In genomic region chr4:114468095-114468429, GRCm38 (mm10) we compare ENCODE assay signal across 16 mouse cellular contexts.
A peak's percentile ranks its signal among the peaks of the same experiment; 100 is the strongest.
DNase-seq lines count a peak whose midpoint lies in the region; ATAC-seq and TF ChIP-seq lines count a peak whose summit lies in the region.
"Had no signal": no experiment of that assay in that cellular context is flagged by ENCODE, and none has a peak within 500 bp of the region (broad histone marks: within the 10 kb centered on the region; RNA-seq: fewer than 3 reads in every experiment).

No protein-coding gene starts in this region.

- no peak overlapping the region for H3K9ac ChIP-seq in forebrain, embryonic 16.5 days (replicated peaks; ENCODE audit: low read depth, low read length)
- no peak overlapping the region for H3K9ac ChIP-seq in forebrain, embryonic 11.5 days (ENCODE audit: low read length)
- no peak overlapping the region; the same call in 1 of the 2 replicates for H3K9ac ChIP-seq in heart, postnatal 0 days (replicated peaks; ENCODE audit: low read depth, low read length)
- H3K9ac ChIP-seq in midbrain, embryonic 13.5 days (replicated peaks), result no peak overlapping the region
- no peak overlapping the region for H3K9ac ChIP-seq in midbrain, embryonic 14.5 days (replicated peaks; ENCODE audit: low read length)
- H3K9ac ChIP-seq: embryonic facial prominence, embryonic 13.5 days; neural tube, embryonic 12.5 days had no signal

- no peak overlapping the region for H3K4me2 ChIP-seq in forebrain, embryonic 16.5 days (ENCODE audit: low read length)
- H3K4me2 ChIP-seq in forebrain, embryonic 11.5 days (ENCODE audit: low read depth, low read length, severe bottlenecking), result no peak overlapping the region
- no peak overlapping the region for H3K4me2 ChIP-seq in heart, postnatal 0 days (ENCODE audit: low read depth, low read length)
- H3K4me2 ChIP-seq in midbrain, embryonic 13.5 days (replicated peaks), result no peak overlapping the region
- no peak overlapping the region for H3K4me2 ChIP-seq in midbrain, embryonic 14.5 days (ENCODE audit: low read length)
- H3K4me2 ChIP-seq: embryonic facial prominence, embryonic 13.5 days; liver, embryonic 11.5 days; neural tube, embryonic 12.5 days had no signal

- no peaks in the 10 kb centered on the region for H3K9me3 ChIP-seq in forebrain, embryonic 16.5 days (ENCODE audit: control insufficient read depth, low read length)
- H3K9me3 ChIP-seq in forebrain, embryonic 11.5 days (ENCODE audit: control insufficient read depth, low read length), result no peaks in the 10 kb centered on the region
- no peaks in the 10 kb centered on the region for H3K9me3 ChIP-seq in heart, postnatal 0 days (replicated peaks; ENCODE audit: control insufficient read depth, low read length)
- H3K9me3 ChIP-seq in midbrain, embryonic 13.5 days, result no peaks in the 10 kb centered on the region
- no peaks in the 10 kb centered on the region for H3K9me3 ChIP-seq in midbrain, embryonic 14.5 days (ENCODE audit: control insufficient read depth, low read length)
- H3K9me3 ChIP-seq: embryonic facial prominence, embryonic 13.5 days; neural tube, embryonic 12.5 days had no signal

- H3K27me3 ChIP-seq in forebrain, embryonic 16.5 days (replicated peaks; ENCODE audit: control insufficient read depth, insufficient read depth, low read length), result no peaks in the 10 kb centered on the region
- no peaks in the 10 kb centered on the region for H3K27me3 ChIP-seq in forebrain, embryonic 11.5 days (ENCODE audit: control insufficient read depth, insufficient read depth, low read length)
- H3K27me3 ChIP-seq in heart, postnatal 0 days (ENCODE audit: control insufficient read depth, insufficient read depth, low read length), result no peaks in the 10 kb centered on the region
- H3K27me3 ChIP-seq in midbrain, embryonic 13.5 days, result no peaks in the 10 kb centered on the region
- H3K27me3 ChIP-seq in midbrain, embryonic 14.5 days (ENCODE audit: control insufficient read depth, insufficient read depth, low read length), result no peaks in the 10 kb centered on the region
- H3K27me3 ChIP-seq: neural tube, embryonic 12.5 days; Patski had no signal

- intact Hi-C loops in heart, postnatal 14 days (cut with DNase I), result no loop called here

- H3K27ac ChIP-seq in forebrain, embryonic 16.5 days (ENCODE audit: low read length), result no peak overlapping the region
- H3K27ac ChIP-seq in forebrain, embryonic 11.5 days (ENCODE audit: low read depth, low read length), result no peak overlapping the region
- H3K27ac ChIP-seq in heart, postnatal 0 days (ENCODE audit: low read depth), result peak overlapping the region; percentile 63
- H3K27ac ChIP-seq in midbrain, embryonic 13.5 days, result no peak overlapping the region
- H3K27ac ChIP-seq in midbrain, embryonic 14.5 days (replicated peaks; ENCODE audit: low read depth, low read length), result no peak overlapping the region
- H3K27ac ChIP-seq: embryonic facial prominence, embryonic 13.5 days; neural tube, embryonic 12.5 days had no signal

- H3K4me1 ChIP-seq in forebrain, embryonic 16.5 days (replicated peaks; ENCODE audit: control insufficient read depth, insufficient read depth, low read length), result peaks cover 3% of the 10 kb centered on the region; the same call in 1 of the 2 replicates
- no peaks in the 10 kb centered on the region for H3K4me1 ChIP-seq in forebrain, embryonic 11.5 days (replicated peaks; ENCODE audit: control insufficient read depth, insufficient read depth, low read length)
- H3K4me1 ChIP-seq in heart, postnatal 0 days (ENCODE audit: control insufficient read depth, insufficient read depth), result peaks cover 44% of the 10 kb centered on the region
- H3K4me1 ChIP-seq in midbrain, embryonic 13.5 days (replicated peaks), result peaks cover 9% of the 10 kb centered on the region; the same call in 1 of the 2 replicates
- peaks cover 5% of the 10 kb centered on the region; the same call in 1 of the 2 replicates for H3K4me1 ChIP-seq in midbrain, embryonic 14.5 days (ENCODE audit: control insufficient read depth, insufficient read depth, low read length)
- H3K4me1 ChIP-seq: neural tube, embryonic 12.5 days had no signal

- DNase-seq in forebrain, embryonic 11.5 days (ENCODE audit: low spot score), result no peak
- DNase-seq in heart, postnatal 0 days (ENCODE audit: low spot score), result no peak
- no peak for DNase-seq in heart, postnatal 14 days
- no peak for DNase-seq in midbrain, embryonic 14.5 days
- DNase-seq in right cerebral cortex, postnatal 25 days, result no peak
- DNase-seq: B cell, adult 2 months; gastrocnemius, postnatal 36 days; left cerebral cortex, postnatal 4 days; right cerebral cortex, postnatal 14 days had no signal

- no peak for TF ChIP-seq EP300 in heart, postnatal 0 days (IDR thresholded peaks at IDR 0.05; ENCODE audit: low read depth)

- 0 out of 2 replicates have a peak, but pooled peaks have one; percentile 31 for ATAC-seq in forebrain, embryonic 16.5 days
- no peak for ATAC-seq in forebrain, embryonic 11.5 days (replicated peaks; ENCODE audit: low FRiP score)
- peak; percentile 22; the same call in 1 of the 2 replicates for ATAC-seq in heart, postnatal 0 days (ENCODE audit: insufficient read depth, low read depth)
- ATAC-seq in midbrain, embryonic 13.5 days, result peak; percentile 21; the same call in 1 of the 2 replicates
- no peak for ATAC-seq in midbrain, embryonic 14.5 days (ENCODE audit: low FRiP score, low TSS enrichment)
- ATAC-seq in megakaryocyte progenitor cell, adult 5-6 weeks (replicated peaks; ENCODE audit: poor library complexity), result peak; percentile 52
- ATAC-seq: Patski had no signal

- H3K4me3 ChIP-seq in forebrain, embryonic 16.5 days (replicated peaks; ENCODE audit: low read length), result no peak overlapping the region
- H3K4me3 ChIP-seq in forebrain, embryonic 11.5 days (ENCODE audit: low read depth, low read length), result no peak overlapping the region
- no peak overlapping the region for H3K4me3 ChIP-seq in heart, postnatal 0 days (ENCODE audit: low read depth, low read length)
- H3K4me3 ChIP-seq in midbrain, embryonic 13.5 days (replicated peaks), result no peak overlapping the region
- H3K4me3 ChIP-seq in midbrain, embryonic 14.5 days (replicated peaks; ENCODE audit: low read depth, low read length), result no peak overlapping the region
- H3K4me3 ChIP-seq: embryonic facial prominence, embryonic 13.5 days; neural tube, embryonic 12.5 days had no signal

- WGBS in forebrain, embryonic 16.5 days, result 56% methylated on average over 7 of the region's 7 CpGs
- whole genome bisulfite sequencing in forebrain, embryonic 11.5 days, result 75% methylated on average over 7 of the region's 7 CpGs
- 19% methylated on average over 7 of the region's 7 CpGs for WGBS in heart, postnatal 0 days
- 59% methylated on average over 7 of the region's 7 CpGs for WGBS in midbrain, embryonic 13.5 days
- WGBS in midbrain, embryonic 14.5 days, result 39% methylated on average over 7 of the region's 7 CpGs

- TF ChIP-seq CTCF in heart, postnatal 0 days (IDR thresholded peaks at IDR 0.05; ENCODE audit: low read depth), result no peak

- no peaks in the 10 kb centered on the region for H3K36me3 ChIP-seq in forebrain, embryonic 16.5 days (ENCODE audit: control insufficient read depth, insufficient read depth)
- H3K36me3 ChIP-seq in forebrain, embryonic 11.5 days (ENCODE audit: control insufficient read depth, insufficient read depth, low read length), result no peaks in the 10 kb centered on the region
- H3K36me3 ChIP-seq in heart, postnatal 0 days (replicated peaks; ENCODE audit: control insufficient read depth, insufficient read depth, low read length), result no peaks in the 10 kb centered on the region
- H3K36me3 ChIP-seq in midbrain, embryonic 13.5 days, result no peaks in the 10 kb centered on the region
- no peaks in the 10 kb centered on the region for H3K36me3 ChIP-seq in midbrain, embryonic 14.5 days (ENCODE audit: control insufficient read depth, insufficient read depth, low read length)
- H3K36me3 ChIP-seq: embryonic facial prominence, embryonic 13.5 days; neural tube, embryonic 12.5 days had no signal

Comparison
In these comparisons a context has a peak if more than half of its experiments do, and no peak if none do; other contexts are left out.
1. ATAC-seq: peak in forebrain, embryonic 16.5 days (single experiment), heart, postnatal 0 days (single experiment), midbrain, embryonic 13.5 days (single experiment) and megakaryocyte progenitor cell, adult 5-6 weeks (single experiment); none in forebrain, embryonic 11.5 days (single experiment) and midbrain, embryonic 14.5 days (single experiment).